Mouse (Mus musculus) E14TG2a.4 (cell line): ENCODE measurements around the gene Aldh3b3.

Experiments used
- CTCF ChIP-seq: conservative IDR thresholded peaks from 2 replicates; pipeline ENCODE4 v1.5.1; 2014; ENCODE audit warnings: low read length
- NANOG ChIP-seq: IDR thresholded peaks from 2 replicates; pipeline ENCODE4 v1.6.1; 2014; ENCODE audit warnings: borderline replicate concordance, low read length, mixed read lengths
- POU5F1 ChIP-seq: IDR thresholded peaks from 2 replicates; pipeline ENCODE4 v1.6.1; 2014; ENCODE audit warnings: low read length, borderline replicate concordance

DNA sequence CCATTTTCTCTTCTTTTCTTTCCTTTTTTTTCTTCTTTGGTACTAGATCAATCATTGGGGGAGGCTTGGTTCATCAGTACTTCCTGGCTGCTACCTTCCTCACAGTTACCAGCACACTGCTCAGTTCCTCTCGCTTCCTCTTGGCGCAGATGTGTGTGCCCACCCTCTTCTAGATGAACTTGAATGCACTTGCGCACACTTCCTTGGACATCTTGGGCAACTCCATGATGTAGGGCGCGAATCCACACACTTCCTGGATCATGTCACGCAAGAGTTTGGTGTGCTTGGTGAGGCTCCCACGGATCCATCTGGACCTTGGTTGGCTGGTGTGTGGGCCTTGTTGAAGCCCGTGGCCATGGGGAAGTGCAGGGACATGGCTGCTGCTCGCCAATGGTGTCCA is 26.7 kb upstream of the Aldh3b3 start:
- TF ChIP-seq CTCF (no peak), NANOG (no peak), POU5F1 (no peak)
